Mouse (Mus musculus) testis, adult 2 months (tissue): Measurements from ENCODE around the gene Large1. TPM values are rescaled to one million over a fixed set of nuclear protein-coding genes. Genes with fewer than 3 reads are reported as not detected.

Source experiments
- H3K27ac ChIP-seq: fragments of 200-500 bp; 2 replicates; pipeline ENCODE4 v1.5.1; 2012; ENCODE audit warnings: low read depth, low read length; ENCODE audit not compliant: control insufficient read depth, insufficient read depth
- H3K27me3 ChIP-seq: fragments of 200-500 bp; 2 replicates; pipeline ENCODE4 v1.6.1; 2012; ENCODE audit warnings: mild to moderate bottlenecking, low read length, moderate library complexity; ENCODE audit not compliant: control insufficient read depth, insufficient read depth
- H3K36me3 ChIP-seq: fragments of 200-500 bp; 2 replicates; pipeline ENCODE4 v1.6.1; 2012; ENCODE audit warnings: mild to moderate bottlenecking, low read length; ENCODE audit not compliant: control insufficient read depth, insufficient read depth
- H3K4me1 ChIP-seq: fragments of 200-500 bp; 2 replicates; pipeline ENCODE4 v1.6.1; 2012; ENCODE audit warnings: low read length; ENCODE audit not compliant: control insufficient read depth, insufficient read depth
- H3K4me3 ChIP-seq: fragments of 200-500 bp; 2 replicates; pipeline ENCODE4 v1.5.1; 2012; ENCODE audit warnings: low read depth, mild to moderate bottlenecking, low read length, moderate library complexity, mixed read lengths; ENCODE audit not compliant: control insufficient read depth
- CTCF ChIP-seq: fragments of 200-500 bp; IDR thresholded peaks from 2 replicates; pipeline ENCODE4 v1.5.1; 2012; ENCODE audit warnings: low read depth, mild to moderate bottlenecking, inconsistent platforms, low read length, moderate library complexity; ENCODE audit not compliant: control insufficient read depth, insufficient read depth, insufficient replicate concordance
- POLR2A ChIP-seq: fragments of 200-500 bp; IDR thresholded peaks from 2 replicates; pipeline ENCODE4 v1.6.1; 2012; ENCODE audit warnings: low read depth, mild to moderate bottlenecking, inconsistent platforms, low read length, moderate library complexity; ENCODE audit not compliant: control insufficient read depth
- polyA plus RNA-seq: library from polyadenylated mRNA; depleted of rRNA; stranded (reverse); fragments of >200 nt; gene quantifications from 2 replicates; pipeline ENCODE4 v1.2.3, GENCODE M21; 2012

The Large1 gene
- polyA plus RNA-seq, 1 experiment = 2.0 TPM

DNA sequence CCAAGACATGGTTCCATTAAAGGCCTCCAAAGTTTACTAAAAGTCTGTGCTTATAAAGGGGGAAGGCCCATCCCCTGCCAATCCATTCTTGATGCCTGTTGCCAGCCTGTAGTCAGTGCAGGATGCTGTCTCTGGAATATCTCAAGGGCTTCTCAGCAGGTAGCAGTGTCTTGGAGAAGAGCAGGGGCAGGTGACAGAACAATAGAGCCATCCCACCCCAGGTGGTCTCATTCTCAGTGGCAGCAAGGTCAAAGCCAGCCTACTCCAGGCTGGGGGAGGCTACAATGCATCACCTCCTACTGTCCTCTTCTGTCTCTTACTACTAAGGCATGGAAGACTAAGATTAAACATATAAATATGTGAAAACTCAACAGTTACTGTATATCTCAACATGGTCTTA is 323.6 kb downstream of the Large1 start:
- H3K36me3 ChIP-seq = no peaks in the 10 kb centered on the region
- no peaks in the 10 kb centered on the region for H3K4me1 ChIP-seq
- TF ChIP-seq POLR2A = no peak
- no peak for TF ChIP-seq CTCF
- H3K27ac ChIP-seq = no peak overlapping the region
- H3K4me3 ChIP-seq = no peak overlapping the region
- H3K27me3 ChIP-seq = no peaks in the 10 kb centered on the region

DNA sequence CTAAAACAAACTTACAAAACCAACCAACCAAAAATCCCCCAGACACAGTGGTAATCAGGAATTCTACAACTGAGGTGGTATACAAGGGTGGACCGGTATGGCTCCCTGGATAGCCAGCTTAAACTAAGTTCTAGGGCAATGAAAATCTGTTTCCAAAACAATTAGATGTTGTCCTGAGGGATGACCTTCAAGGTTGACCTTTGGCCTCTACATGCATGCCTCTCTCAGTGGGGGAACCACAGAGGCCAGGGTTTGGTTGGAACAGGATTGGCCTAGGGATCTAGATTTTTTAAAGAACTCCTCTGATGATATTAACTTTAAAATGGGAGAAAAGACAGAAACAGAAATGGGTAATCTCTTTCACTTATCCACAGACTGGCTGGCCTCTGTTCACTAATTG is 335.1 kb downstream of the Large1 start:
- H3K27me3 ChIP-seq = no peaks in the 10 kb centered on the region
- TF ChIP-seq POLR2A = no peak
- TF ChIP-seq CTCF = no peak
- no peaks in the 10 kb centered on the region for H3K4me1 ChIP-seq
- H3K4me3 ChIP-seq = no peak overlapping the region
- H3K36me3 ChIP-seq = no peaks in the 10 kb centered on the region
- H3K27ac ChIP-seq = no peak overlapping the region

DNA sequence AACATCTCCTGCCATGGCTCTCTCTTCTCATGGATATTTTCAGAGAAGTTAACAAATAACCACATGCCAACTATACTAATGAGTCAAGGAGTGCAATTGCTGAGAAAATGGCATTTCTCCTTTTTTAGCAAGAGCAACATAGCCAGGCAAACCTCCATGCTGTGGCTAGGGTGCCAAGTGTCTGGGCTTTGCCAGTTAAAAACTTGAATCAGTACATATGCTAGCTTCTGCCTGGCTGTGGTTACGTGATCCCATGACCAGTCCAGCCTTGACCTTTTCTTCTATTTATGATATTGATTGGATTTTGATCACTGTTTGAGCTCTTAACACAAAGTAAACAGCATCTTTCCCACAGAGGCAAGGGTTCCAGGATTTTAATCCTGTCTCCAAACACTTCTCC is 335.7 kb downstream of the Large1 start:
- Histone ChIP-seq H3K4me1 (no peaks in the 10 kb centered on the region), H3K36me3 (no peaks in the 10 kb centered on the region), H3K27me3 (no peaks in the 10 kb centered on the region), H3K4me3 (no peak overlapping the region), H3K27ac (no peak overlapping the region)
- TF ChIP-seq CTCF = no peak
- no peak for TF ChIP-seq POLR2A

DNA sequence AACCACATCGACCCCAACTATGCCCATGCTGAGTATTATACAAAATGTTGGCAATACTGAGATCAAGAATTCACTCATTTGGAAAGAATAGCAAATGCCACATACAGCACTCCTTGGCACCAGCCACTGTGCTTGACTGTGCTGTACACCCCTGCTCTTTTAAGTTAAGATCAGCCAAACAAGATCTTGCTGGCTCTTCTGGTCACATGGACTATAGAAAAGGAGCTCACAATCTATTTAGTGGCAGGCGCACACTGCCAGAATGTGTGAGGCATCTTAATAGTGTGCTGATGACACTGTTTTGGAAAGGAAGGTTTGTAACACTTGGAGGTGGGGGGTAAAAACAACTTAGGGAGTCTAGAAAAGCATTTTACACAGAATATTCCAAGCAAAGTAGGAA is 337.0 kb downstream of the Large1 start:
- H3K27me3 ChIP-seq = no peaks in the 10 kb centered on the region
- no peak for TF ChIP-seq CTCF
- no peak for TF ChIP-seq POLR2A
- H3K27ac ChIP-seq = no peak overlapping the region
- no peaks in the 10 kb centered on the region for H3K36me3 ChIP-seq
- no peaks in the 10 kb centered on the region for H3K4me1 ChIP-seq
- no peak overlapping the region for H3K4me3 ChIP-seq

DNA sequence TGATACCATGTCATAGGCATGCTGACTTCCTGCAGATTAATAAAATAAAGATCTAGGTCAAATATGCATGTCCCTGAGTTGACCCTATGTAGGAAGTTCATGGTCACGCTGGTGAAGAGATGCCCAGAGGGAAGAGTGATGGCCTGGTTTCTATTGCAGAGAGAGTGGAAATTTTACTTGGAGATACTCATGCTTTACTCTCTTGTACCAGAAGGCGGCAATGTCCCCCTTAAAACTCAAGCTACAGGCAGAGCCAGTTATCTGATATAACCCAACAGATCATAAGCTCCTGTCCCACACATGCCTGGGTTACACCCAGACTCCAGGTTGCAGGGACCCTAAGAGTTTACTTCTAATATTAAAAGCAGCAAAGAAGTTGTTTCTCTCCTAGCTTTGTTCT is 345.9 kb downstream of the Large1 start:
- Histone ChIP-seq H3K27ac (no peak overlapping the region), H3K36me3 (no peaks in the 10 kb centered on the region), H3K4me3 (no peak overlapping the region), H3K4me1 (no peaks in the 10 kb centered on the region), H3K27me3 (no peaks in the 10 kb centered on the region)
- no peak for TF ChIP-seq POLR2A
- no peak for TF ChIP-seq CTCF

DNA sequence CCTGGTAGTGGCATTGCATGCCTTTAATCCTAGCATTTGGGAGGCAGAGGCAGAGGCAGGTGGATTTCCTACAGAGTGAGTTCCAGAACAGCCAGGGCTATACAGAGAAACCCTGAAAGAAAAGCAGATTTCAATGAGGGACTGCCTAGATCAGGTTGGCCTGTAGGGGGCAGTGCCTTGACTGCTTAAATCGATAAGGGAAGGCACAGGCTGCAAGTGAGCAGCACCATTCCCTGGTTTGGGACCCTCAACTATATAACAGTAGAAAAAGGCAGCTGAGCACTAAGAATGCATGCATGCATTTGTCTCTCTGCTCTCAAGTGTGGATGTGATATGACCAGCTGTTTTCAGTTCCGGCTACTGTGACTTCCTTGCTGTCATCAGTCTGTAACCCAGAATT is 349.5 kb downstream of the Large1 start:
- no peaks in the 10 kb centered on the region for H3K36me3 ChIP-seq
- no peaks in the 10 kb centered on the region for H3K4me1 ChIP-seq
- no peaks in the 10 kb centered on the region for H3K27me3 ChIP-seq
- no peak overlapping the region for H3K4me3 ChIP-seq
- no peak overlapping the region for H3K27ac ChIP-seq
- no peak for TF ChIP-seq POLR2A
- peak; percentile 47; the same call in 1 of the 2 replicates for TF ChIP-seq CTCF

DNA sequence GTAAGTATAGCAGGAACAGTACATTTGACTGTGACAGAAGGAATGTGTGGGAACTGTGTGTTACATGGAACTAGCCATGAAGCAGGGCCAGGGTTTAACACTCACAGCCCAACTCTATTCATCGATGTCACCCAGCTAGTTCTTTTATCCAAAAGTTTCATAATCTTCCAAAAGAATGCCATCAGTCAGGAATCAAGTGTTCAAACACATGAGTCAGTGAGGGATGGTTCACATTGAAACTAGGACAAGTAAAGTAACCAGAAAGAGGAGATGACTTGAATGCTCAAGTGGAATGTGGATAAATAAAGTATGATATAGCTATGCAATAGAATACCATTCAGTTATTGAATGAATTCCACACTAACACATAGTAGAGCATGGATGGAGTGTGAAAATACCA is 359.5 kb downstream of the Large1 start:
- H3K4me1 ChIP-seq = no peaks in the 10 kb centered on the region
- no peaks in the 10 kb centered on the region for H3K36me3 ChIP-seq
- H3K4me3 ChIP-seq = no peak overlapping the region
- no peak overlapping the region for H3K27ac ChIP-seq
- no peaks in the 10 kb centered on the region for H3K27me3 ChIP-seq
- no peak for TF ChIP-seq CTCF
- TF ChIP-seq POLR2A = no peak

DNA sequence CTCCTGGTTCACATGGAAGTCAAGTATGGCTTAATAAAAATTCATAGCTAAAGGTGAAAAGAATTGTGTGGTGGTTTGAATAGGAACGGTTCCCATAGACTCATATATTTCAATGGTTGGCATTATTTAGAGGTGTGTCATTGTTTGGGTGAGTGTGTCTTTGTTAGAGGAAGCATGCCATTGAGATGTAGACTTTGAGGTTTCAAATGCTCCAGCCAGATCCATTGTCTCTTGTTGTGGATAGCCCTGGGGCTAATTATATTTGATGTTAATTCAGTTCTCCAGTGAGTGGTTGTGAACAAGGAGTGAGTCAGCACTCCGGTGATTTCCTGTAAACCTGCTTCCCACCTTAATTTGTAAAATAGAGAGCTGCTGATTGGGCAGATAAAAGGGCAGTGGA is 362.9 kb downstream of the Large1 start:
- Histone ChIP-seq H3K27ac (no peak overlapping the region), H3K4me1 (no peaks in the 10 kb centered on the region), H3K27me3 (no peaks in the 10 kb centered on the region), H3K36me3 (no peaks in the 10 kb centered on the region), H3K4me3 (no peak overlapping the region)
- TF ChIP-seq POLR2A = no peak
- TF ChIP-seq CTCF = no peak
